Mouse (Mus musculus) right cerebral cortex, postnatal 14 days (tissue): Measurements from ENCODE around the gene Vps11.
A peak's percentile ranks its signal among the peaks of the same experiment; 100 is the strongest.
"Not testable (repeated sequence)": the region's sequence is repeated elsewhere in the genome, so short reads cannot be mapped to it uniquely, and the experiment has no call there.

Experiments
- DNase-seq: peaks from one replicate; pipeline ENCODE4 v3.0.0; 2022

Vps11 gene

DNA sequence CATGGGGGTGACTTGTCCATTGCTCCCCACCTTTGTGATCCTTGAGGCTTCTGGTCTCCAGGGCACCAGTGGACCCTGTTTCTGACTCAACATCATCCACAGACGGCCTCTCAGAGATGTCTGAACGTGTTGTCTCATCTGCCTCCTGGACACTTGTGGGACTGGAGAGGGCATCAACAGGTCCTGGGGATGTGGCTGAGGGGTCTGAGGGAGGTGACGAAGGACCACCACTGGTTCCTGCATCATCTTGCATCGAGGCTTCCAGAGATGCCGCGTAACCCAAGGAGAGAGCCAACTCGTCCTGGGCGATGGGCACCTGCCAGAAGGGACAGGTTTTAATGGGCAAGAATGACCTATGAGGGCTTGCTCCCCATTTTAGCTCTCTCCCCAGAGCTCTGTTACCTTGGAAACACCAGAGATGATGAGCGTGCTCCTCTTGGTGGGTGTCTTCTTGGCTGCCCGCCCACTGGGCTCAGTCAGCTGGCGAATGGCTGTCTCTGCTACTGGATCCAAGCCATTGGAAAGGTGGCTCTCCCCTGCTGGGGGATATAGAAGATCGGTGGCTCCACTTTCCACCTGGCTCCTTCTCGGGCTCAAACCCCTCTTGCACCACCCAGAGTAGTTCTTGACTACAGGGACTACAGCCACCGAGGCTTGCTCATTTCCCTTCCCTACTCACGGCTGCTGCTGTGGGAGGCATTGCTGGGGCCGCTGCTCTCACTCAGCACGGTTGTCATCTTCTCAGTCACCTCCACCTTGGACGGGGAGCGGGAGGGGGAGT lies 47.8 kb downstream of the Vps11 start:
- peak; percentile 87 for DNase-seq

DNA sequence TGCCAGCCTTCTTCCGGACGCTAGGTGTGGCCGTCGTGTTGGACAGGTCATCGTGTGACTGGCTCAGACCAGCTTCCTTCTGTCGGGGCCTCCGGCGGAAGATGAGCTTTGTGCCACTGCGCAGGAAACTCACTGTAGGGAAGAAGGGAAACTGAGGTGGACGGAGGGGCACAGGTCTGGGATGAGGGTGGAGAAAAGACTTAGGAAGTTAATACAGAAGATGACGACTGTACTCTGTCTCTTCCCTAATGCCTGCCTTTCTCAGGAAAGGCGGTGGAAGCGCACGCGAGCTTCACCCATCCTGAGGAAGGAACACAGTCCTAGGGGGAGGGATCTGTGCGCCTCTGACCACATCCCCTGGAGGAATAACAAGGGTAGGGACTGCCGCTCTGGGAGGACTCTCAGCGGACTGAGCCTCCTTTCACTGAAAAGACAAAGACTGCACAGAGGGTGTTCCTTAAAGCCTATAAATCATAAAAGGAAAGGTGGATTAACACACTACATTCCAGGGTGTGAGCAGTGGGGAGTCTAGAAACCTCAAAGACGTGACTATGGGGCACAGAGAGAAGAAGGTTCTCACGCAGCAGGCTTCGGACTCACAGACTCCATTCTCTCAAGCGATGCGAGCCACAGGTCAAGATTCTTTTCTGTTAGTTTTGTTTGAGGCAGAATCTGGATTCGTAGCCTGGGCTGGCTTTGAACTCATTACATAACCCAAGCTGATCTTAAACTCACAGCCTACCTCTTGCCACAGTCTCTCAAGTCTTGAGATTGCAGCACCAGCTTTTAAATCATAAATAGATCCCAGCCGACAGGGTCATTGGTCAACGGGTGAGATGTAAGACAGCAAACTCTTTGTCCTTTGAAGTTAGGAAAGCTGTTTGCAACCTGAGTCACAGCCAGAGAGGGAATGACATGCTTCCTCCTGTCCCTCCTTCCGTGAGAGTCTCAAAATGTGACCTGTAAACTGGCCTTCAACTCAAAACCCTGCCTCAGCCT lies 50.0 kb downstream of the Vps11 start:
- DNase-seq, result no peak

DNA sequence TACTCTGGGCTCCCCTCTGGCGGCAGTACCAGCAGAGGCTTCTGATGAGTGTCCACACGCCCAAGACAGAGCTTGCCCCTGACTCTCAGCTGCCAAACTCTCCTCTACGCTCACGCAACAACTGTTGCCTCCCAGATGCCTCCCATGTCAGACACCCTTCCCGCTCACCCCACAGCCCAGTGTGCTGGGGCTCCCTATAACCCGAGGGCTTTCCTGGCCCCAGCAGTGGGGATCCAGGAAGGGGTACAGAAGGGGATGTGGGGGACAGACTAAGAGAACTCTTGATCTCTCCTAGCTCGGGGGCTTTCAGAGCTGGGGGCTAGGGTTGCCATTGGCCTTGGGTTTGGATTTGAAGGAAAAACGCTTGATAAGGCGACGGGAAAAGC lies 50.7 kb downstream of the Vps11 start:
- no peak for DNase-seq

DNA sequence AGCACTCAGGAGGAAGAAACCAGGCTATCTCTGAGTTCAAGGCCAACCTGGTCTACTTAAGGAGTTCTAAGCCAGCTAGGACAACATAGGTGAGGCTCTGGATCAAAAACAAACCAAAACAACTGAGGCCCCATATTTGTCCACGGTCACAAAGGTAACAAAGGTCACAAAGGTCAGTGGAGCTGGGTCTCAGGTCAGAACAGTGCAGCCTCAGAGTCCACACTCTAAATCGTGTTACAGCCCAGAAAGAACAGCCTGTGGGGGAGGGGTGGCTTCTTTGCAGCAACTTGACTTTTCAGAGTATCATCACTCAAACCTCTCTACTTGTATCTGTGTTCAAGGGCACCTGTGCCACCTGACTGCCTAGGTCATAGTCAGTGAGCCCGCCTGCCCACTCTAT lies 51.7 kb downstream of the Vps11 start:
- no peak for DNase-seq

DNA sequence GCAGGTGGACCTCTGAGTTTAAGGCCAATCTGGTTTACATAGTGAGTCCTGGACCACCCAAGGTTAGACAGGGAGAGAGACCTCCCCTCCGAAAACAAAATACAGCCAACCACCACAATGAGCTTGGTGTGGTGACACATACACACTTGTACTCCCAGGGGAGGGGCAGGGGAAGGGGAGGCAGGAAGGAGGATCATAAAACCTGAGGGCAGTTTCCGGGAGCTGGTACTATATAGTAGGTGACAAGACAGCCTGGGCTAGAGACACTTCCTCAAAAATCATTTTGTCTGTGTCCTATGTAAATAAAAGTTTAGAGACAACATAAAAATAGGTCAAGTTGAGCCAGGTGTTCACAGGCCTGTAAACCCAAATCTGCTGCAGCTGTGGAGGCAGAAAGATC lies 54.2 kb downstream of the Vps11 start:
- DNase-seq, result no peak

DNA sequence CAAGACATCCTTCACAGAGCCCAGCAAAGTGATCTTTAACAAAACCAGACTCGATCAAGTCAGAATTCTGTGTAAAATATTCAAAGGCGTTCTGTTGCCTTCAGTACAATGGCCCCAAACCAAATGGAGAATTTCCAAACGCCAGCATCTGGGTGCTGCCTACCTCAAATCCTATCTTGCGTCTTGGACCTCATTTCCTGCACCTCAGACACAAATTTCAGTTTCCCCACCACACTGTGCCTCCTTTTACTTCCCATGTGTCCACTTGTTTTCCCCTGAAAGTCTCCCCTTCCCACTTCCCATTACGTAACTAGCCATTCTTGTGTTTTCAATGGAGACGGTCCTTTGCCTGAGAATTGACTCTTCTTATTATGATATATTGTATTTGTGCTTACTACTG lies 54.9 kb downstream of the Vps11 start:
- no peak for DNase-seq

DNA sequence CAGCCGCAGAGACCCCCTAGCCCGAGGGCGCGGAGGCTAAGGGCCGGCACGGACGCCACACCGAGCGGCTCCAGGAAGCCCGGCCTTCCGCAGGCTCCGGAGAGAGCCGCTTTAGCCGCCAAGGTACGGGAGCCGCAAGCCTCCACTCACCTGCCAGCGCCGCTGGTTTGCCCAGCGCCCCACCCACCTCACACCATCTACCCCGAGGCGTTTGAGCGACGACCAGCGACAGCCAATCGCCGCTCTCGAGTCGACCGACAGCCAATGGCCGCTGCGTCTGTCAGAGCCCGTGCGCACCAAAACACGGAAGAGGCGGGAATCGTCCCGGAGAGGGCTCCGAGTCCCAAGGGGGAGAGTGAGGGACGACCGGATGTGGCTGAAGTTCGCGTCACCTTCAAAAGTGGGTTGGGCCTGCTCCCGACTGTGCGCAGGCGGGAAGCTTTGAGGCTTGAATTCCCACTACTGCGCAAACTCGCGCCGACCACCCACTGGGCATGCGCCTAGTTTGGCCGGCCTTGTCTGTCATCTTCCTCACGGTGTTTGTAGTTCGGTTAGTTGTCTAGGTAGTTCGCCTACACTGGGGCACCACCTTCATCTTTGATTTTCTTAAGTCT lies 55.9 kb downstream of the Vps11 start, which contains the start of gene Hinfp:
Gene Hinfp, minus strand, starts transcription at position 206 of the 614 bp plus-strand sequence.
- peak; percentile 97 for DNase-seq

DNA sequence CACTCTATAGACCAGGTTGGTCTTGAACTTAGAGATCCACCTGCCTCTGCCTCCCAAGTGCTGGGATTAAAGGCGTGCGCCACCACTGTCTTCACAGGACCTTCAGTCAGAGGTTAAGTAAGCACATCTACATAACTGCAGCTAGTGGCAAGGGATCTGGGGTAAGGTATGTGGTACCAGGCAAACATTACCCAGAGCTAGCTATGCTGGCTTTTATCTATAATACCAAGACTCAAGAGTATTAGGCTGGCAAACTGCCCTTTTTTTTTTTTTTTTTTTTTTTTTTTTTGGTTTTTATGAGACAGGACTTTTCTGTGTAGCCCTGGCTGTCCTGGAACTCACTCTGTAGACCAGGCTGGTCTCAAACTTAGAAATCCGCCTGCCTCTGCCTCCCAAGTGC lies 61.5 kb downstream of the Vps11 start:
- DNase-seq, result not testable (repeated sequence)
